Mouse (Mus musculus) thymus, adult 2 months (tissue): ENCODE measurements around the gene Fndc11. TPM values are rescaled to one million over a fixed set of nuclear protein-coding genes. Genes with fewer than 3 reads are reported as not detected.

Experiments
- DNase-seq: peaks from one replicate; pipeline ENCODE4 v3.0.0; 2021
- H3K27ac ChIP-seq: fragments of 200-500 bp; 2 replicates; pipeline ENCODE4 v1.5.1; 2012; ENCODE audit warnings: low read length, control low read depth; ENCODE audit not compliant: control insufficient read depth, insufficient read depth
- H3K27me3 ChIP-seq: fragments of 200-500 bp; 2 replicates; pipeline ENCODE4 v1.6.1; 2012; ENCODE audit warnings: mild to moderate bottlenecking, low read length, moderate library complexity, mixed read lengths; ENCODE audit not compliant: control insufficient read depth, insufficient read depth
- H3K36me3 ChIP-seq: fragments of 200-500 bp; 2 replicates; pipeline ENCODE4 v1.6.1; 2012; ENCODE audit warnings: mild to moderate bottlenecking, low read length, moderate library complexity; ENCODE audit not compliant: control insufficient read depth, insufficient read depth
- H3K4me1 ChIP-seq: fragments of 200-500 bp; replicated peaks from 2 replicates; pipeline ENCODE4 v1.6.1; 2012; ENCODE audit warnings: low read length; ENCODE audit not compliant: control insufficient read depth, insufficient read depth
- H3K4me3 ChIP-seq: fragments of 200-500 bp; 2 replicates; pipeline ENCODE4 v1.5.1; 2012; ENCODE audit warnings: mild to moderate bottlenecking, low read length, control low read depth, moderate library complexity; ENCODE audit not compliant: control insufficient read depth, insufficient read depth
- CTCF ChIP-seq: fragments of 200-500 bp; IDR thresholded peaks from 2 replicates; pipeline ENCODE4 v1.5.1; 2012; ENCODE audit warnings: mild to moderate bottlenecking, control low read depth, low read length, moderate library complexity, borderline replicate concordance; ENCODE audit not compliant: control insufficient read depth, poor library complexity, insufficient read depth; ENCODE audit errors: extremely low read depth
- POLR2A ChIP-seq: fragments of 200-500 bp; IDR thresholded peaks from 2 replicates; pipeline ENCODE4 v1.6.1; 2012; ENCODE audit warnings: mild to moderate bottlenecking, low read length, control low read depth, moderate library complexity; ENCODE audit not compliant: control insufficient read depth, poor library complexity, insufficient read depth; ENCODE audit errors: extremely low read depth
- WGBS: fragments of 180-500 bp; shearing (Covaris S2); methylation state at CpG from one replicate; pipeline ENCODE4 v1.1.7; 2018; 5-methylcytosine and 5-hydroxymethylcytosine counted together
- polyA plus RNA-seq: library from polyadenylated mRNA; depleted of rRNA; stranded (reverse); fragments of >200 nt; gene quantifications from 2 replicates; pipeline ENCODE4 v1.2.3, GENCODE M21; 2012

Gene Fndc11
- polyA plus RNA-seq, 1 experiment: 0.85 TPM

DNA sequence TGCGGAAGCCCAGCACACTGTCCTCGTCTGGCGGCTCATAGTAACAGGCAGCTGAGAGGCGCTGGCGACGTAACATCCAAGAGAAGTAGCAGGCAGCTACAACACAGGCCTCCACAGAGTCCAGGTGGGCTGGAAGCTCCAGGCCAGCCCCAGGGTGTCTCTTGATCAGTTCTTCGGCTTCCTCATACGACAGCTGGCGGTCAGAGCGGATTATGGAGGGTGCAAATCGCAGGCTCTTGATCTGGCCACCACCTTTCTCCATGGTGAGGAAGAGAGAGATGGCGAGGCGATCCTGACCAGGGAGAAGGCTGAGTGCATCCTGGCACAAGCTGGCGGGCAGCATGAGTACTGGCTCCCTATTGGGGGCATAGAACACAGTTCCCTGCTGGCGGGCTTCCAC is 13.6 kb downstream of the Fndc11 start:
- no peak overlapping the region for H3K4me3 ChIP-seq
- DNase-seq: no peak
- no peaks in the 10 kb centered on the region for H3K4me1 ChIP-seq
- H3K27me3 ChIP-seq: no peaks in the 10 kb centered on the region
- H3K36me3 ChIP-seq: peaks cover 46% of the 10 kb centered on the region
- no peak overlapping the region for H3K27ac ChIP-seq
- WGBS: 98% methylated on average over 15 of the region's 15 CpGs
- no peak for TF ChIP-seq CTCF
- no peak for TF ChIP-seq POLR2A

DNA sequence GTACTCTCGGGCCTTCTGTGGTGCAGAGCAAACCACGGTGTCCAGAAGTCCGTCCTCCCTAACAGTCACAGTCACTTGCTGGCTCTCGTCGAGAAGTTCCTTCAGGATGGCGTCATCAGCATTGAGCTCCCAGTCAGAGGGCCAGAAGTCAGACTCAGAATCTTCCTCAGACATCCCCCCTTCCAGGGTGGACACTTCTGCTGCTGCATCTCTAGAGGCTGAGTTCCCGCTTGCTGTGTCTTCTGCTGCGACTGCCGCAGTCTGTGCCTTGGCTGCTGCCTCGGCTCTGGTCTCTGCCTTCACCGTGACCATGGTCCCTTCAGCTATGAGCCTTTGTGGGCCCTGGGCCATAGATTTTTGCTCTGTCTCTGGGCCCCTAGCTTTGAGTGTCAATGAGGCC is 14.9 kb downstream of the Fndc11 start:
- H3K36me3 ChIP-seq: peaks cover 45% of the 10 kb centered on the region
- no peak for DNase-seq

DNA sequence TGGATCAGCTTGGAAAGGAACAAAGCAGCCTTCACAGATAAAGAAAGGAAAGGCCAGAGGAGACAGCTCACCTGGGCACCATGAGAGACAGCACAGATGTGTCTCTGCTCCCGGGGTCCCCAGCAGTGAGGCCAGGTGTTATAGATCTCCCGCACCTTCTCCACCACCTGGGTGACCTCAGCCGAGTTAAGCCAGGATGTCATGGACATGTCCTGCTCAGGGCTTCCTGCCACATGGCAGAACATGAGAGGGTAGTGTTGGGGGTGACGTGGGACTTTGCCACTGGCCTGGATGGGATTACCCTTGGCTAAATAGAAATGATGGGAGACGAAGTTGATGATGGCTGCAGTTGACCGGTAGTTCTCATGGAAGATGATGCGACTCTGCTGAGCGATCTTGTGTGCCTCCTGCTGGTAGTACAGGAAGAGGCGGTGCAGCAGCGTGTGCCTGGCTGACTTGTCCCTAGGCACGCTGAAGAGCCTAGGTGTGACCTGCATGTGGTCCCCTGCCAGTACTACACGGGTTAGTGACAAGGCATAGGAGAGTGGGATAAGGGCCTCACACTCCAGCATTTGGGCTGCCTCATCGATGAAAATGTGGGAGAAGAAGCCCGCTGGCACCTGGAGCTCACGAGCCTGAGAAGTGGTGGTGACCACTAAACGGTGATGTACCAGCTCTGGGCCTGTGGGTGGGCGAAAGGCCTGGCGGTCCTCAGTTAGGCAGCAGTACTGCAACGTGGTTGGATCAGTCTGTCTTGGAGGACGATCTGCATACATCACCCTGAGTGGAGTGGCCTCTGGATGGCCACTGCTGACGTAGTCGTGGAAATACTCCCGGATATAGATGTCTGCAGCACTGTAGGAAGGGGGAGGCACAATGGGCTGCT is 16.1 kb downstream of the Fndc11 start:
- TF ChIP-seq POLR2A (no peak), CTCF (no peak)
- Histone ChIP-seq H3K27me3 (no peaks in the 10 kb centered on the region), H3K4me1 (peaks cover 19% of the 10 kb centered on the region), H3K4me3 (no peak overlapping the region), H3K27ac (no peak overlapping the region), H3K36me3 (peaks cover 45% of the 10 kb centered on the region)
- no peak for DNase-seq
- WGBS: 93% methylated on average over 23 of the region's 23 CpGs

More for the DNA sequence above, 14.9 kb downstream of the Fndc11 start:
- H3K4me3 ChIP-seq: no peak overlapping the region
- no peaks in the 10 kb centered on the region for H3K27me3 ChIP-seq
- no peak for TF ChIP-seq POLR2A
- peaks cover 7% of the 10 kb centered on the region for H3K4me1 ChIP-seq
- no peak overlapping the region for H3K27ac ChIP-seq
- 99% methylated on average over 11 of the region's 11 CpGs for WGBS

DNA sequence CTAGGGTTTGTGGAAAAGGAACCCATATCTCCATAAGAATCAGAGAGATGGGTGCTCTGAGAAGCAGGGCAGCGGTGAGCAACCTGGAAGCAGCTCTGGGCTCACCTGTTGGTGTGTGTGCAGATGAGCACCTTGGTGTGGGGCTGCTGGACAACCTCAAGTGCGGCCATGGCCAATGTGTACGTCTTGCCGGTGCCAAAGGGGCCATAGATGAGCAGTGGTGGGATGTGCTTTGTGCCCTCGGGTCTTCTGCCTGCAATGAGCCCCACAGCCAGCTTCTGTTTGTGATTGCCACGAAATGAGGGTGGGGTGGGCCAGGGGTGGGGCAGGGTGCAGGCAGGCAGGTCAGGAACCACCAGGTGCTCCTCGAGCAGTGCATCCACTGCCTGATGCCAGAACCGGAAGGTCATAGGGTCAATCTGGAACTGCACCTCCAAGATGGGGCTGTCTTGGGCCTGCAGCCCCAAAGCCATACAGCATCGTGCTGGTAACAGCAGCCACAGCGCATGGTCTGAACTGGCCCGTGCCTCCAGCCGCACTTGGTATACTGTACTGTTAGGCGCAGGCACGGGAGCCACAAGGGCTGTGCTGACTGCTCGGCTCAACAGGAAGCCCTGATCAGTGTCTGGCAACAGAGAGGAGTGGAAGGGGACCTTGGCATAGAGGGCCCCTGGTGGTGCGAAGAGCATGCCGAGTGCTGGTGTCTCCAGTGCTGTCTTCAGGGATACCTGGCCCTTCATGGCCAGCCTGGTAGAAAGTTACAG is 17.6 kb downstream of the Fndc11 start:
- peaks cover 27% of the 10 kb centered on the region for H3K4me1 ChIP-seq
- no peaks in the 10 kb centered on the region for H3K27me3 ChIP-seq
- H3K4me3 ChIP-seq: no peak overlapping the region
- H3K36me3 ChIP-seq: peaks cover 45% of the 10 kb centered on the region
- 94% methylated on average over 17 of the region's 17 CpGs for WGBS
- H3K27ac ChIP-seq: no peak overlapping the region
- no peak for DNase-seq
- no peak for TF ChIP-seq POLR2A
- TF ChIP-seq CTCF: no peak

DNA sequence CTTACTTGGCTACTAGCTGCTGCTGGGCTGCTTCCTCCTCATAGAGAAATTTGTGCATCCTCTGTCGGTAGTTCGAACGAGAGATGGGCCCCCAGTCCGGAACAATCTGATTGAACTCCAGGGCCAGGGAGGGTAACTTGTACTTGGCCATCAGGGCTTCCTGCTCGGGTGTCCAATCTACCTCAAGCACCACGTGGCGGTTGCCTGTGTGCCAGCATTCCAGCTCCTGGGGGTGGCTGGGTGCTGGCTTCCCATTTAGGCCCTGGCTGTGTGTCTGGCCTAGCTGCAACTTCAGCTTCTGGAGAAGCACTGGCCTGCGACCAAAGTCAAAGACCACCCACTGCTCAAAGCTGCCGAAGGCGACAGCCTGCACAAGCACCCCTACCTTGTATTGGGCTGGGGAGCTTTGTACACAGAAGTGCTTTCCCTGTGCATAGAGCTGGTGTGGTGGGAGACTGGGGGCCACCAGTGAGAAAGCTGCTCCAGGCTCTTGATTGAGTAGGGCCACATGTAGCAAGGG is 18.3 kb downstream of the Fndc11 start:
- Histone ChIP-seq H3K27me3 (no peaks in the 10 kb centered on the region), H3K4me1 (peaks cover 27% of the 10 kb centered on the region), H3K4me3 (no peak overlapping the region), H3K36me3 (peaks cover 45% of the 10 kb centered on the region), H3K27ac (no peak overlapping the region)
- TF ChIP-seq CTCF (no peak), POLR2A (no peak)
- DNase-seq: no peak
- WGBS: 95% methylated on average over 10 of the region's 10 CpGs

DNA sequence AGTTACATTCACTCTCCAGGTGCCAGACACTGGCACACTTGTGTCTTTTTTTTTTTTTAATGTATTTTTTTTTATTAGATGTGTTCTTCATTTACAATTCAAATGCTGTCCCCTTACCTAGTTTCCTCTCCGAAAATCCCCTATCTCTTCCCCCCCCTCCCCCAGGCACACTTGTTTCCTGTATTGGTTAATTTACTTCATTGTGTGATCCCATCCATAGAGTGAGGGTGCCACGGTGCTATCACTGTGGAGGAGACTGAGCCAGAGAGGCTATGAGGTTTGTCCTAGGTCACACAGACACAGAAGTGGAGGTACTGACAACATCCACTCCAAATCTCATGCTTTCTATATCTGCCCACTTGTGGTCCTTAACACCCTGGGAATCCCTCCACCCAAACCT is 19.0 kb downstream of the Fndc11 start:
- Histone ChIP-seq H3K27ac (no peak overlapping the region), H3K27me3 (no peaks in the 10 kb centered on the region), H3K4me1 (peaks cover 29% of the 10 kb centered on the region), H3K36me3 (peaks cover 38% of the 10 kb centered on the region), H3K4me3 (no peak overlapping the region)
- DNase-seq: no peak
- no peak for TF ChIP-seq CTCF
- TF ChIP-seq POLR2A: no peak
- 65% methylated on average over 2 of the region's 2 CpGs for WGBS
